Mouse (Mus musculus) heart, postnatal 0 days (tissue): ENCODE results near the gene Syf2.

Source experiments
- CTCF ChIP-seq: IDR thresholded peaks from 2 replicates; pipeline ENCODE4 v1.5.1; 2016; ENCODE audit warnings: antibody characterized with exemption, control low read depth, low read depth
- EP300 ChIP-seq: IDR thresholded peaks from 2 replicates; pipeline ENCODE4 v1.6.1; 2016; ENCODE audit warnings: antibody characterized with exemption, low read depth

- no peak for TF ChIP-seq CTCF
- no peak for TF ChIP-seq EP300
Measured at GRCm38 (mm10) chr4:134927815-134928463, 2.8 kb upstream of the Syf2 start.
